ENCODE assay signal across 17 mouse cellular contexts in the genomic region with DNA sequence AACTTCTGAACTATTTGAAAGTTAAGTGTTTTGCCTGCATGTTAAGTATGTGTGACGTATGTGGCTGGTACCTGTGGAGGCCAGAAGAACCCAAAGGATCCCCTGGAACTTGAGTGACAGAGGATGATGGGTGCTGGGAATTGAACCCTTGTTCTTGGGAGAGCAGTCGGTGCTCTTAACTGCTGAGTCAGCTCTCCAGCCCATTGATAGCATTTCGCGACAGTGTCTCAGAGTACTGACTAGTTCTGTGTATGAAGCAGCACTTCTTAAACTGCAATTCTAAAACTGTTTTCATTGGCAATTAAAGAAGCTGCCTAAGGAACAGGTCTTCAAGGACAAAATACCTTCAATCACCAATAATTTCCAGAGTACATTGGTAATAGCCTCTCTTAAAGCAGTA.
"Had no signal": no experiment of that assay in that cellular context is flagged by ENCODE, and none has a peak within 500 bp of the region (broad histone marks: within the 10 kb centered on the region; RNA-seq: fewer than 3 reads in every experiment).

No protein-coding gene starts in this region.

- H3K36me3 ChIP-seq: stomach, embryonic 15.5 days had no signal

- H3K27ac ChIP-seq: liver, embryonic 15.5 days; lung, embryonic 15.5 days; macrophage; midbrain, embryonic 12.5 days; neural tube, embryonic 12.5 days; stomach, embryonic 15.5 days had no signal

- H3K9ac ChIP-seq: liver, embryonic 15.5 days; liver, postnatal 0 days; lung, embryonic 15.5 days; midbrain, embryonic 12.5 days; neural tube, embryonic 12.5 days; stomach, embryonic 15.5 days had no signal

- DNase-seq: liver, postnatal 0 days; lung, adult 2 months; lung, postnatal 14 days; lung, postnatal 36 days; midbrain, embryonic 14.5 days; right cerebral cortex, postnatal 14 days; thymus, adult 18-20 months; thymus, postnatal 14 days; thymus, postnatal 36 days had no signal

- H3K4me2 ChIP-seq: midbrain, embryonic 12.5 days; neural tube, embryonic 12.5 days; stomach, embryonic 15.5 days had no signal

- ATAC-seq: liver, postnatal 0 days; lung, postnatal 0 days had no signal

- H3K9me3 ChIP-seq: liver, embryonic 15.5 days; lung, embryonic 15.5 days; megakaryocyte, embryonic 14.5 days; midbrain, embryonic 12.5 days; neural tube, embryonic 12.5 days; stomach, embryonic 15.5 days had no signal

- H3K4me3 ChIP-seq: lung, embryonic 15.5 days; megakaryocyte, embryonic 14.5 days; midbrain, embryonic 12.5 days; neural tube, embryonic 12.5 days; stomach, embryonic 15.5 days had no signal

- H3K27me3 ChIP-seq: liver, embryonic 15.5 days; lung, embryonic 15.5 days; megakaryocyte, embryonic 14.5 days; midbrain, embryonic 12.5 days; neural tube, embryonic 12.5 days; stomach, embryonic 15.5 days had no signal
